Mouse (Mus musculus): ENCODE measurements around the gene Capn5. TPM values are rescaled to one million over a fixed set of nuclear protein-coding genes. Genes with fewer than 3 reads are reported as not detected.

The Capn5 gene
- polyA plus RNA-seq, 1 experiment from 2014 or later: 16.7 TPM

DNA sequence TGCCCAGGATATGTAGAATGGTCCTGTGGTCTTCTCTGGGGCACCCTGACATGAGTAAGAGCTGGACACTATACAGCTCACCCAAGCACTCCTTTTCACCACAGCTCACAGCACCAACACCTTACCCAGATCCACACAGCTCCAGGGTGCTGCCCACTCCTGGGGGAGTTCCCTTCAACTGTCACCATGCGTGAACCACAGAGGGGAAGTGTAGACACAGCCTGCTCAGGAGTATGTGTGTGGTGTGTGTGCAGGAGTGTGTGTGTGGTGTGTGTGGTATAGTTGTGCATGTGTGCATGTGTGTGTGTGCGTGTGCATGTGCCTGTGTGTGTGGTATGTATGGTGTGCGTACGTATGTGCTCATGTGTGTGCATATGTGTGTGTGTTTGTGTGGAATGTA, 82.2 kb downstream of the Capn5 start:
- H3K4me3 ChIP-seq (replicated peaks; ENCODE audit: low read length): no peak overlapping the region
- WGBS: over 99% methylated on average over 4 of the region's 4 CpGs
- H3K4me2 ChIP-seq (replicated peaks): no peak overlapping the region
- H3K36me3 ChIP-seq (replicated peaks; ENCODE audit: control insufficient read depth, insufficient read depth): peaks cover 25% of the 10 kb centered on the region
- DNase-seq (ENCODE audit: low spot score): no peak
- no peak overlapping the region for H3K9ac ChIP-seq
- no peak overlapping the region for H3K27ac ChIP-seq
- no peaks in the 10 kb centered on the region for H3K4me1 ChIP-seq (replicated peaks; ENCODE audit: control insufficient read depth, insufficient read depth, low read length)
- ATAC-seq (ENCODE audit: low FRiP score): no peak
- no peaks in the 10 kb centered on the region for H3K9me3 ChIP-seq (ENCODE audit: control insufficient read depth, low read length)
- no peaks in the 10 kb centered on the region for H3K27me3 ChIP-seq (ENCODE audit: control insufficient read depth, insufficient read depth, low read length)

DNA sequence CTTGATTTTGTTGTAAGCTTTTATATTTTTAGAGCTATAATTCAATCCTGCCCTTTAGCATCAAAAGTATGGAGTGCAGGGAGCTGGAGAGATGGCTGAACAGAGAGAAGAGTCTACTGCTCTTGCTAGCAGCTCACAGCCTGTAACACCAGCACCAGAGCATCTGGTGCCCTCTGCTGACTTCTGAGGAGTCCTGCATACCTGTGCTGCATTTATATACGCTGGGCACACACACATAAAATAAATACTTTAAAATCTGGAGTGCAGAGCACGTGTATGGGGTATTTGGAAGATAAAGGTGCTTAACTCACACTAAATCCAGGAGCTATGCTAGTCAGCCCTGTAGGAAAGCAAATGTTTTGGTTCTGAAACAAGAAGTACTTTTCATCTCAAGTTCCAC, 91.7 kb downstream of the Capn5 start:
- Histone ChIP-seq H3K4me2 (replicated peaks) (no peak overlapping the region), H3K4me1 (replicated peaks; ENCODE audit: control insufficient read depth, insufficient read depth, low read length) (peaks cover 6% of the 10 kb centered on the region; the same call in 1 of the 2 replicates), H3K27ac (no peak overlapping the region), H3K36me3 (replicated peaks; ENCODE audit: control insufficient read depth, insufficient read depth) (0 out of 2 replicates have a peak, but pooled peaks cover 4% of the 10 kb centered on the region), H3K9ac (no peak overlapping the region), H3K27me3 (ENCODE audit: control insufficient read depth, insufficient read depth, low read length) (no peaks in the 10 kb centered on the region), H3K9me3 (ENCODE audit: control insufficient read depth, low read length) (no peaks in the 10 kb centered on the region), H3K4me3 (replicated peaks; ENCODE audit: low read length) (no peak overlapping the region)
- DNase-seq (ENCODE audit: low spot score): peak; percentile 27
- WGBS: 57% methylated on average over 2 of the region's 2 CpGs
- no peak for ATAC-seq (ENCODE audit: low FRiP score)

DNA sequence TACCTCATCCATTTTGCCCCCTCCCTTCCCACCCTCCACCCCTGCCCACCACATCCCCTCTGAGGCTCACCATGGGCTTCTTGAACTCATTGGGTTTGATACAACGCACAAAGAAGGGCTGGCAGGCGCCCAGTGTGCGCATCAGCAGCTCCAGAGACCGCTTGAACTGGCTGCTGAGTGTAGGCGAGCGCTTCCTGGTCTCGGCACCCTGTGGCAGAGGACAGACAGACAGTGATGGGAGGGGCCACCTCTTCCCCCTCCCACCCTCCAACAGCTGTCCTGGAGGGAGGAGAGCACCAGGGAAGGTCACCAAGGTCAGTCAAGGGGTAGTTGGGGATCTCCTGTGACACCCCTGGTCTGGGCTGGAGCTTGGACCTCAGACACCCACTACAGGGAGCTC, 92.8 kb downstream of the Capn5 start:
- Histone ChIP-seq H3K9me3 (ENCODE audit: control insufficient read depth, low read length) (no peaks in the 10 kb centered on the region), H3K4me1 (replicated peaks; ENCODE audit: control insufficient read depth, insufficient read depth, low read length) (peaks cover 6% of the 10 kb centered on the region; the same call in 1 of the 2 replicates), H3K4me2 (replicated peaks) (no peak overlapping the region), H3K27ac (no peak overlapping the region), H3K9ac (no peak overlapping the region), H3K4me3 (replicated peaks; ENCODE audit: low read length) (no peak overlapping the region), H3K27me3 (ENCODE audit: control insufficient read depth, insufficient read depth, low read length) (no peaks in the 10 kb centered on the region), H3K36me3 (replicated peaks; ENCODE audit: control insufficient read depth, insufficient read depth) (peaks cover 5% of the 10 kb centered on the region)
- DNase-seq (ENCODE audit: low spot score) (no peak), ATAC-seq (ENCODE audit: low FRiP score) (no peak)
- 70% methylated on average over 7 of the region's 7 CpGs for WGBS

DNA sequence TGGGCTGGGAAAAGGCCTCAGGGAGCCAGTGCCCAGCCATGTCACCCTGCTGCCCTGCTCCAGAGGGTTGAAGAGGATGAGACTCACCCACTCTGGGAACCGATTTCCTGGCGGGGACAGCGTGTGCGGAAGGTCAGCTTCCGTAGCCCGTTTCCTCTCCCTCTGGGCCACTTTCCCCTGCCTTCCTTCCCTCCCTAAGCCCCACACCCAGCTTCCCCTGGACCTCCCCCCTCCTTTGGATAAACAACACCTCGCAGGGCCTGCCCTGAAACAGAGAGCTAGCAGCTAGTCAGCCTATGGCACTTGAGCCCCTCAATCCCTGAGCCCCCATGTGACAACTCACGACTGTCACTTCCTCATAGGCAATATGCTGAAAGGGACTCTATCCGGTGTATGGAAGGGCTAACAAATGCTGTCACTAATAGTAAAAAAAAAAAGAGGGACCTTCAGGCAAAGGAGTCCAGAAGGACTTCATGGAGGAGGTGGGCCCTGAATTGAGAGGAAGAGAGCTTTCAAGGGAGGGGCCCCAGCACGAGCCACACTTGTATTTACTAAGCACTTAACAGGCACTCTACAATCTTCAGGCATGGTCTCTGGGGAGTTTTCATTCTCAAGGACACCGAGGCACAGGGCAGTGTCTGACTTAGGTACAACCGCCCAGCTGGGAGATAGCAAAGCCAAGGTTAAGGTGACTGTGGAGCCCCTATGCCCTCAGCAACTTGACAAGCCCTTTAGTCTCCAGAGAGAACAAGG, 93.4 kb downstream of the Capn5 start:
- no peaks in the 10 kb centered on the region for H3K27me3 ChIP-seq (ENCODE audit: control insufficient read depth, insufficient read depth, low read length)
- peaks cover 5% of the 10 kb centered on the region for H3K36me3 ChIP-seq (replicated peaks; ENCODE audit: control insufficient read depth, insufficient read depth)
- H3K9ac ChIP-seq: no peak overlapping the region
- DNase-seq (ENCODE audit: low spot score) (no peak), ATAC-seq (ENCODE audit: low FRiP score) (no peak)
- H3K4me3 ChIP-seq (replicated peaks; ENCODE audit: low read length): no peak overlapping the region
- peaks cover 6% of the 10 kb centered on the region; the same call in 1 of the 2 replicates for H3K4me1 ChIP-seq (replicated peaks; ENCODE audit: control insufficient read depth, insufficient read depth, low read length)
- WGBS: 64% methylated on average over 12 of the region's 12 CpGs
- H3K9me3 ChIP-seq (ENCODE audit: control insufficient read depth, low read length): no peaks in the 10 kb centered on the region
- H3K4me2 ChIP-seq (replicated peaks): no peak overlapping the region
- H3K27ac ChIP-seq: no peak overlapping the region

DNA sequence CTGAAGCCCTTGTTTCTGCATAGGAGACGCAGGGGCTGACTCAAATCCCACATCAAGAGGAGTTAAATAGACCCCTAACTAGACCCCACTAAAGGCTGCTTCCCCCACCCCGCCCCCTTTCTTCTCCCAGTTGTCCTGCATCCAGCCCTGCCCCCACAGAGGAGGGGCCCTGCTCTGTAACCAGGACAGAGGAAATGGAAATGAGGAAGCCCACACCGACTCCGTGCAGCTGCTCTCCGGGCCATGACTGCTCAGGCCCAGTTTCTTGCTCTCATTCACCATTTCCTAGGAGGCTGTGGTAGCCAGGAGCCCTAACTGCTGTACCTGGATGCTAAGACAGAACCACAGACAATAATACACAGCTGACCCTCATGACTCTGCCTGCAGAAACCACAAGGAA, 95.7 kb downstream of the Capn5 start:
- WGBS: 5% methylated on average over 5 of the region's 5 CpGs
- no peak for DNase-seq (ENCODE audit: low spot score)

DNA sequence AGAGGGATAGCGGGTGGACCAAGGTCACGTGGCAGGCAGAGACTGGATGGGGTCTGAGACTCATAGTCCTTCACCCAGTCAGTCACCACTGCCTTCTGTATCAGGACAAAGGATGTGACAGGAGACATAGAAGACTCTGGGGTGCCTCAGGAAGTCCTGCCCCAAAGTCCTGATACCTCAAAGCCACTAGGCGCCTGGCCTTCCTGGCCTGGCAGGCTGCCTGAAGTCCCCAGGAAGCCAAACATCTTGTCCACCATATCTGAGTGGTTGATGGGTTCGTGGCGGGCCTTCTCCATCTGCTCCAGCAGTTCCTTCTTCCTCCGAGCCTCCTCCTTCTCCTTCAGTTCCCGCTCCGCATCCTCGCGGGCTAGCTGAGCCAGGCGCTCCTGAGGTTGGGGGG, 100.6 kb downstream of the Capn5 start:
- DNase-seq (ENCODE audit: low spot score) (no peak), ATAC-seq (ENCODE audit: low FRiP score) (no peak)
- Histone ChIP-seq H3K4me3 (replicated peaks; ENCODE audit: low read length) (no peak overlapping the region), H3K9ac (no peak overlapping the region), H3K27me3 (ENCODE audit: control insufficient read depth, insufficient read depth, low read length) (no peaks in the 10 kb centered on the region), H3K36me3 (replicated peaks; ENCODE audit: control insufficient read depth, insufficient read depth) (peaks cover 33% of the 10 kb centered on the region), H3K4me1 (replicated peaks; ENCODE audit: control insufficient read depth, insufficient read depth, low read length) (no peaks in the 10 kb centered on the region), H3K9me3 (ENCODE audit: control insufficient read depth, low read length) (no peaks in the 10 kb centered on the region), H3K4me2 (replicated peaks) (no peak overlapping the region), H3K27ac (no peak overlapping the region)
- 93% methylated on average over 11 of the region's 11 CpGs for WGBS

More for the DNA sequence above, 95.7 kb downstream of the Capn5 start:
- Histone ChIP-seq H3K9me3 (ENCODE audit: control insufficient read depth, low read length) (no peaks in the 10 kb centered on the region), H3K27me3 (ENCODE audit: control insufficient read depth, insufficient read depth, low read length) (no peaks in the 10 kb centered on the region), H3K36me3 (replicated peaks; ENCODE audit: control insufficient read depth, insufficient read depth) (peaks cover 19% of the 10 kb centered on the region), H3K4me1 (replicated peaks; ENCODE audit: control insufficient read depth, insufficient read depth, low read length) (peaks cover 6% of the 10 kb centered on the region; the same call in 1 of the 2 replicates), H3K9ac (0 out of 2 replicates have a peak overlapping the region, but pooled peaks have one; percentile 26), H3K4me2 (replicated peaks) (no peak overlapping the region), H3K27ac (no peak overlapping the region), H3K4me3 (replicated peaks; ENCODE audit: low read length) (no peak overlapping the region)
- 0 out of 2 replicates have a peak, but pooled peaks have one; percentile 43 for ATAC-seq (ENCODE audit: low FRiP score)

DNA sequence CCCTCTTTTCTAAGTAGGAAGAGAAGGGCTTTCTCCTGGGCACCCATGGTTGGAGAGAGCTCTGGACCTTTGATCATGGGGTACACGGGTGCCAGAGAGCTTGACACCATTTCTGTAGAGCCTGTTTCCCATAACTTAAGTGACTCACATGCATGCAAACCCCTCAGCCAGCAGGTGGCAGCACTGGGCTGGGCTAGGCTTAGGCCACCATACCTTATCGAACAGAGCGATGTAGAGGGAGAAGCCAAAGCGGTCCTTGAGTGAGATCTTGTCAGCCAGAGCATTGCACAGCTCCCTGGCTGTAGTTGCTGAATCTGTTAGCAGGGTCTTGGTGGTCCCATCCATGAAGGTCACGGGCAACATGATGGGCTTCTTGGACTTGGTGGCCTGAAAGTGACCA, 106.5 kb downstream of the Capn5 start:
- H3K27ac ChIP-seq: no peak overlapping the region
- DNase-seq (ENCODE audit: low spot score): peak; percentile 90
- no peaks in the 10 kb centered on the region for H3K4me1 ChIP-seq (replicated peaks; ENCODE audit: control insufficient read depth, insufficient read depth, low read length)
- no peaks in the 10 kb centered on the region for H3K9me3 ChIP-seq (ENCODE audit: control insufficient read depth, low read length)
- ATAC-seq (ENCODE audit: low FRiP score): peak; percentile 71; the same call in 1 of the 2 replicates
- H3K4me2 ChIP-seq (replicated peaks): no peak overlapping the region
- peaks cover 13% of the 10 kb centered on the region; the same call in 1 of the 2 replicates for H3K36me3 ChIP-seq (replicated peaks; ENCODE audit: control insufficient read depth, insufficient read depth)
- H3K27me3 ChIP-seq (ENCODE audit: control insufficient read depth, insufficient read depth, low read length): no peaks in the 10 kb centered on the region
- 26% methylated on average over 5 of the region's 5 CpGs for WGBS
- H3K4me3 ChIP-seq (replicated peaks; ENCODE audit: low read length): no peak overlapping the region
- no peak overlapping the region for H3K9ac ChIP-seq

Other genes starting within 250 kb of the Capn5 start
- gene Myo7a, start 58.8 kb downstream of the Capn5 start, polyA plus RNA-seq (2014; fragmentation: Nextera tagmentation; extraction: Ambion mirVana): 20.0 and 24.3 TPM in 2 replicates
- gene Omp, start 32.8 kb downstream of the Capn5 start, polyA plus RNA-seq (2014; fragmentation: Nextera tagmentation; extraction: Ambion mirVana): 0.31 and 0.32 TPM in 2 replicates
- gene B3gnt6, start 21.2 kb upstream of the Capn5 start, polyA plus RNA-seq (2014; fragmentation: Nextera tagmentation; extraction: Ambion mirVana): 0.25 and 0.31 TPM in 2 replicates
- 27.1 and 27.4 TPM in 2 replicates for gene Acer3, start 142.9 kb upstream of the Capn5 start, polyA plus RNA-seq (2014; fragmentation: Nextera tagmentation; extraction: Ambion mirVana)
- gene Tsku, start 183.1 kb upstream of the Capn5 start, polyA plus RNA-seq (2014; fragmentation: Nextera tagmentation; extraction: Ambion mirVana): 9.5 and 11.7 TPM in 2 replicates

Measured in hindbrain, embryonic 14.5 days (tissue).